Mouse (Mus musculus) R1 (cell line): ENCODE measurements around the gene Eefsec.

ENCODE experiments used
- DNase-seq: peaks from one replicate; pipeline ENCODE4 v3.0.0-alpha.2; 2018; ENCODE audit warnings: low read depth, low spot score

Gene Eefsec

GRCm38 (mm10) chr6:88342965-88343364 lies 103.4 kb downstream of the Eefsec start:
- no peak for DNase-seq

- no peak for DNase-seq
These were observed 105.2 kb downstream of the Eefsec start for GRCm38 (mm10) chr6:88341182-88341581.

GRCm38 (mm10) chr6:88340761-88341160 lies 105.6 kb downstream of the Eefsec start:
- no peak for DNase-seq

- DNase-seq = no peak
These were observed 117.0 kb downstream of the Eefsec start for GRCm38 (mm10) chr6:88329336-88329735.

GRCm38 (mm10) chr6:88321879-88322278 lies 124.5 kb downstream of the Eefsec start:
- DNase-seq = peak; percentile 6

GRCm38 (mm10) chr6:88321253-88321652 lies 125.1 kb downstream of the Eefsec start:
- no peak for DNase-seq

- no peak for DNase-seq
These were observed 126.6 kb downstream of the Eefsec start for GRCm38 (mm10) chr6:88319735-88320134.

- no peak for DNase-seq
These were observed 131.0 kb downstream of the Eefsec start for GRCm38 (mm10) chr6:88315295-88315694.

GRCm38 (mm10) chr6:88313937-88314336 lies 132.4 kb downstream of the Eefsec start:
- no peak for DNase-seq

- no peak for DNase-seq
These were observed 134.7 kb downstream of the Eefsec start for GRCm38 (mm10) chr6:88311593-88311992.

- no peak for DNase-seq
These were observed 140.1 kb downstream of the Eefsec start for GRCm38 (mm10) chr6:88306100-88306746.

- DNase-seq = peak; percentile 14
These were observed 145.1 kb downstream of the Eefsec start for GRCm38 (mm10) chr6:88301234-88301633.

- no peak for DNase-seq
These were observed 146.8 kb downstream of the Eefsec start for GRCm38 (mm10) chr6:88299491-88299890.

- no peak for DNase-seq
These were observed 153.9 kb downstream of the Eefsec start for GRCm38 (mm10) chr6:88292274-88292909.

GRCm38 (mm10) chr6:88290129-88290766 lies 156.1 kb downstream of the Eefsec start:
- DNase-seq = no peak

GRCm38 (mm10) chr6:88278141-88278540 lies 168.2 kb downstream of the Eefsec start:
- DNase-seq = no peak

GRCm38 (mm10) chr6:88277242-88277641 lies 169.1 kb downstream of the Eefsec start:
- DNase-seq = no peak

- no peak for DNase-seq
These were observed 170.1 kb downstream of the Eefsec start for GRCm38 (mm10) chr6:88276221-88276620.

GRCm38 (mm10) chr6:88274623-88275022 lies 171.7 kb downstream of the Eefsec start:
- DNase-seq = no peak

GRCm38 (mm10) chr6:88267970-88268369 lies 178.4 kb downstream of the Eefsec start:
- no peak for DNase-seq

- DNase-seq = no peak
These were observed 179.3 kb downstream of the Eefsec start for GRCm38 (mm10) chr6:88267068-88267467.

GRCm38 (mm10) chr6:88266055-88266454 lies 180.3 kb downstream of the Eefsec start:
- no peak for DNase-seq

- no peak for DNase-seq
These were observed 181.0 kb downstream of the Eefsec start for GRCm38 (mm10) chr6:88265355-88265754.
